Mouse (Mus musculus) heart, postnatal 14 days (tissue): ENCODE data around the gene Olfr772. TPM values are rescaled to one million over a fixed set of nuclear protein-coding genes. Genes with fewer than 3 reads are reported as not detected.
"Not testable (repeated sequence)": the region's sequence is repeated elsewhere in the genome, so short reads cannot be mapped to it uniquely, and the experiment has no call there.

Experiments
- DNase-seq, 2 experiments: peaks; one replicate each; pipeline ENCODE4 v3.0.0; 2021 to 2022
- intact Hi-C: fragments of 180-260 bp; cut with DNase I; formaldehyde crosslinking; loops from one replicate; pipeline ENCODE4 v1.15.1; 2025
- long read RNA-seq, 2 experiments: library from polyadenylated mRNA; stranded (forward); transcript quantifications; one replicate each; pipeline ENCODE4 v2.0.0; 2021
- total RNA-seq, 2 experiments: library from RNA; stranded (reverse); gene quantifications; 2 replicates each; pipeline ENCODE4 v1.2.3; 2021

Olfr772 gene
- not detected for total RNA-seq
- long read RNA-seq, experiment 1 = 0 reads
- long read RNA-seq, experiment 2 = 0 reads

GRCm38 (mm10) chr10:129177821-129178220 is at the start of gene Olfr772:
Gene Olfr772, minus strand, starts transcription at chr10:129177921.
- DNase-seq, intact Hi-C loops: not testable (repeated sequence)

- DNase-seq, intact Hi-C loops: not testable (repeated sequence)
Observed at GRCm38 (mm10) chr10:129187319-129187718, 9.6 kb upstream of the Olfr772 start, which contains the start of gene Olfr773. Gene Olfr773, minus strand, starts transcription at chr10:129187419.

- intact Hi-C loops = no loop called here
- no peak for DNase-seq
Observed at GRCm38 (mm10) chr10:129164651-129165050, 13.1 kb downstream of the Olfr772 start, which contains the start of gene Olfr771. Gene Olfr771, minus strand, starts transcription at chr10:129164751.

DNA sequence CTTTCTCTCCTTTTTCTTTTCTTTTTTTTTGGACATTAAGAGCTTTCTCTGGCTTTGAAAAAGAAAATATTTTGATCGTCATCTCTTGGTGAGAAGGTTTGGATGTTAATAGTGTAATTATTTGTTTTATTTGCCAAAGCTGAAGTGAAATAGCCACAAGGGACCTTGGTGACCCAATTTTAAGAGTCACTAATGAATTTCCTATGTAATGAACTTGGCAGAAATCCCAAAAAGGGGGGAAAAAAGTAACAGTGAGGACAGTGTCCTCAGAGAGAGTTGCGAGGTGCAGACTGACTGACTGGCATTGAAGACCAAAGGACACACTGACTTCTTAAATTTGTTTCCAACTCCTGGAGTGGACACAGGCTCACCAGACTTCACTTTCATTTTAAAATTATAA is 38.8 kb downstream of the Olfr772 start, which contains the start of gene Olfr770:
Gene Olfr770, minus strand, starts transcription at position 101 of the 400 bp plus-strand sequence.
- DNase-seq = no peak
- intact Hi-C loops = no loop called here

Other genes starting within 250 kb of the Olfr772 start
- gene Itga7, start 244.1 kb downstream of the Olfr772 start, total RNA-seq = 100 to 1,000 TPM; 163 to 167 TPM
- not detected for gene Mettl7b, start 216.9 kb downstream of the Olfr772 start, total RNA-seq
- gene Olfr9, start 188.5 kb downstream of the Olfr772 start, total RNA-seq = not detected
- not detected for gene Olfr763, start 167.1 kb downstream of the Olfr772 start, total RNA-seq
- not detected for gene Olfr764-ps1, start 138.0 kb downstream of the Olfr772 start, total RNA-seq
- gene Olfr765, start 127.9 kb downstream of the Olfr772 start, total RNA-seq = not detected
- gene Olfr766-ps1, start 108.9 kb downstream of the Olfr772 start, total RNA-seq = not detected
- not detected for gene Olfr767, start 95.0 kb downstream of the Olfr772 start, total RNA-seq
- not detected for gene Olfr768, start 78.5 kb downstream of the Olfr772 start, total RNA-seq
- gene Olfr769, start 60.1 kb downstream of the Olfr772 start, total RNA-seq = not detected
- gene Olfr770, start 38.9 kb downstream of the Olfr772 start, total RNA-seq = not detected
- not detected for gene Olfr771, start 13.2 kb downstream of the Olfr772 start, total RNA-seq
- gene Olfr773, start 9.5 kb upstream of the Olfr772 start, total RNA-seq = not detected
- gene Olfr774, start 58.3 kb upstream of the Olfr772 start, total RNA-seq = not detected
- gene Olfr775, start 70.5 kb upstream of the Olfr772 start, total RNA-seq = not detected
- not detected for gene Olfr776, start 81.2 kb upstream of the Olfr772 start, total RNA-seq
- gene Olfr777, start 93.6 kb upstream of the Olfr772 start, total RNA-seq = not detected
- gene Olfr780, start 140.2 kb upstream of the Olfr772 start, total RNA-seq = not detected
- gene Olfr781, start 150.9 kb upstream of the Olfr772 start, total RNA-seq = not detected
- not detected for gene Olfr782, start 170.9 kb upstream of the Olfr772 start, total RNA-seq
- gene Olfr784, start 206.2 kb upstream of the Olfr772 start, total RNA-seq = not detected
- not detected for gene Olfr785, start 227.5 kb upstream of the Olfr772 start, total RNA-seq
- not detected for gene Olfr786, start 249.4 kb upstream of the Olfr772 start, total RNA-seq